Mouse (Mus musculus): ENCODE data around the gene Rapsn.
"Not testable (repeated sequence)": the region's sequence is repeated elsewhere in the genome, so short reads cannot be mapped to it uniquely, and the experiment has no call there.

The Rapsn gene

DNA sequence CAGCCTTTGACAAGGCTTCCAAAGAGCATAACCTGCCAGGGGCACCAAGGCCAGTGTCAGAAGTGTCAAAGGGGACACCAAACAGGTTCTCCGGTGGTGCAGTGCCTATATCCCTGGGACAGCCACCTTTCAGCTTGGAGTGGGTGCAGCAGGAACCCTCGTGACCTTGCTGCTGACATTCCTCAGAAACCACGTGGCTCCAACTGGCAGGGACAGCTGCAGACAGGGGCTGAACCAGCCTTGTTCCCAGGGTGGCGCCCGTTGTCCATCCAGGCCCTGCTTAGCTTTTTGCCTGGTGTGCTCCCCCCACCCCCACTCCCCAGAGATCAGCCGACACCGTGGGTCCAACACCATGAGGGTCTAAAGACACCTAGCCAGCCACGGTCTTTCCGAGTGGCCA, at the start of gene Rapsn:
TSS of gene Rapsn (plus strand) at position 236 of the 400 bp plus-strand sequence.
- no peak for DNase-seq (ENCODE audit: low spot score)

GRCm38 (mm10) chr2:90986055-90986454, 49.4 kb upstream of the Rapsn start:
- DNase-seq (ENCODE audit: low spot score), result no peak

DNA sequence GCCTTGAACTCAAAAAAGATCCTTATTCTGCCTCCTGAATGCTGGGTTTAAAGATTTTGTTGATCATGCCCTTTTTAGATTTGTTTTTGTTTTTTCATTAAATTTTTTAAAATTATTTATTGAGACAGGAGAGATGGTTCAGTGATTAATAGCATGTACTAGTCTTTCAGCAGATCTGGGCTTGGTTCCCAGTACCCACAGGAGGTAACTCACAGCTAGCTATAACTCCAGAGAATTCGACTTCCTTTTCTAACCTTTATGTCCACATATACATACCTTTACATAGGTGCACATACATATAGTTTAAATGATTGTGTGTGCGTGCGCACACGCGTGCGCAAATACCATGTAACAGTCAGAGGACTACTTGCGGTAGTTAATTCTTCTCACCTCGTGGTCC, 26.9 kb upstream of the Rapsn start:
- DNase-seq (ENCODE audit: low spot score), result no peak

DNA sequence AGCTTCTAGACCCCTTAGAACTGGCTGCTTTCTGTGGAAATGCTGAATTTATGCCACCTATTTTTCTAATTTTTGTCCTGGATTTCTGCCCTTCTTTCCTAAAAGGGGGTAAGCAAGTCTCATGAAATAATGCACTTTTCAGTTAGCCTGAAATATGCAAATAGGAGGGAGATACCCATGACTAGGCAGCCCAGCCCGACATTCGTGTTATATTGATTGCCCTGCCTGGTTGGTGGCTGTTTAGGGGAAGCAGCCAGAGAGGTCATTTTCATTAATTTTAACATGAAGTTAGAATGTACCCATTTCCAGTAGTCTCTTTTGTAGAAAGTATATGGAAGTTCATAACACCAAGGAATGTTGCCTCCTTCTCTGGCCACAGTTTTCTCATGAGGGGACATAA, 21.5 kb upstream of the Rapsn start:
- no peak for DNase-seq (ENCODE audit: low spot score)

GRCm38 (mm10) chr2:91015386-91015785, 20.0 kb upstream of the Rapsn start:
- DNase-seq (ENCODE audit: low spot score), result no peak

DNA sequence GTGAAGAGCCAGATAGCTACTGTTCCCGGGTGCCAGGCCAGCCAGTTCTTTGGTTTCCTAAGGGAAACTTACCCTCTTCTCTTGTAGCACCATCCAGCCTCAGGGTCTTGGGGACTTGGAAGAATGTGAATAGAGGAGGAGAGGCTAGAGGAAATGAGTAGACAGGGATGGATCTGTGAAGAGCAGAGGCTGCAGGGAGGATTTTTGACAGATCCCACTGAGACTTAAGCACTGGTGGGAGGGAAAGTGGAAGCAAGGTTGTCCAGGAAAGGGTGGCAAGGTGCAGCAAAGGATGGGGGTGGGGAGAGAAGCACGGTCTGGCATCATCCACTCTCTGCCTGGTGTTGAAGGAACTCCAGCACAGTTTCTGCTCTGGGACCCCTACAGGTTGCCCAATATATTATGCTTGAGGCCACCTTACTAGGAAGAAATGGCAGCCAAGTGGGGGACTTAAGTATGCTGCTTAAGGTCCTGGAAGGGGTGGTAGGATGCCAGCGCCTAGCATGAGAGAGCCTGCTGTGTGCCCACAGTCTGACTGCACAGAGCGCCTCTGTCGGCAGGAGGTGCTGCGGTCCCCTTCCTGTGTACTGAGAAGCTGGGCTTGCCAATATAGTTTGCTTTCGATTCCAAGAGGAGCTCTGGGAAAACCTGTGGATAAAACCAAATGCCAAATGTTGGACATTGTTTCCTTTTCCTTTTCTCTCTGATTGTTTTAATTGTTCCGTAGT, 17.2 kb upstream of the Rapsn start:
- DNase-seq (ENCODE audit: low spot score), result no peak

DNA sequence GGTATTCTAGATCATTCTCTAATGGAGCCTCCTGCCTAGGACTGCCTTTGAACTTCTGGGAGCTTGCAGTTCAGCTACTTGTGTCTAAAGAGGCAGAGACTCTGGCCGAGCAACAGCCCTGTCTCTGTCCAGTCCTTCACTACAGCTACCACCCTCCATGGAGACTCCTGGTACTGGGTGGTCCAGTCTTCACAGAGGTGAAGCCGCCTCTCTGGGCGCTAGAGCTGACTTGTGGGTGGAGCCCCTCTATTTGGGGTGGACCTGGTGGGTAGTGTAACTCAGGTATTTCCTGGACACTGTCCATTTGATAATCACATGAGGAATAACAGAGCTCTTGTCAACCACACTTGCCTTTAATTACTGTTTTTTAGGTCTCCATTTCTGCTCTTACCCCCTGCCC, 15.5 kb upstream of the Rapsn start:
- DNase-seq (ENCODE audit: low spot score), result no peak

GRCm38 (mm10) chr2:91022266-91022665, 13.2 kb upstream of the Rapsn start:
- not testable (repeated sequence) for DNase-seq (ENCODE audit: low spot score)

GRCm38 (mm10) chr2:91023131-91023530, 12.3 kb upstream of the Rapsn start:
- no peak for DNase-seq (ENCODE audit: low spot score)

DNA sequence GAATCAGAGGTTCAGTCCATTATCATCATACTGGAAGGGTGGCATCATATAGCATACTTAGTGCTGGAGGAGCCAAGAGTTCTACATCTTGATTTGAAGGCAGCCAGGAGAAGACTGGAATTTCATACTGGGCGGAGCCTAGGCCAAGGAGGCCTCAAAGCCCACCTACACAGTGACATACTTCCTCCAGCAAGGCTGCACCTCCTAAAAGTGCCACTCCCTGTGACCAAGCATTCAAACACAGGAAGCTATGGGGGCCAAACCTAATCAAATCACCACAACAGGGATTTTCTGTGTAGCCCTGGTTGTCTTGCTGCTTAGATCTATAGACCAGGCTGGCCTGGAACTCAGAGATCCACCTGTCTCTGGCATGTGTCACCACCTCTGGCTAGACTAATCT, 11.5 kb upstream of the Rapsn start:
- DNase-seq (ENCODE audit: low spot score), result no peak

- no peak for DNase-seq (ENCODE audit: low spot score)
Measured at GRCm38 (mm10) chr2:91025081-91025516, 10.3 kb upstream of the Rapsn start.

GRCm38 (mm10) chr2:91026491-91026890, 8.9 kb upstream of the Rapsn start:
- DNase-seq (ENCODE audit: low spot score), result no peak

DNA sequence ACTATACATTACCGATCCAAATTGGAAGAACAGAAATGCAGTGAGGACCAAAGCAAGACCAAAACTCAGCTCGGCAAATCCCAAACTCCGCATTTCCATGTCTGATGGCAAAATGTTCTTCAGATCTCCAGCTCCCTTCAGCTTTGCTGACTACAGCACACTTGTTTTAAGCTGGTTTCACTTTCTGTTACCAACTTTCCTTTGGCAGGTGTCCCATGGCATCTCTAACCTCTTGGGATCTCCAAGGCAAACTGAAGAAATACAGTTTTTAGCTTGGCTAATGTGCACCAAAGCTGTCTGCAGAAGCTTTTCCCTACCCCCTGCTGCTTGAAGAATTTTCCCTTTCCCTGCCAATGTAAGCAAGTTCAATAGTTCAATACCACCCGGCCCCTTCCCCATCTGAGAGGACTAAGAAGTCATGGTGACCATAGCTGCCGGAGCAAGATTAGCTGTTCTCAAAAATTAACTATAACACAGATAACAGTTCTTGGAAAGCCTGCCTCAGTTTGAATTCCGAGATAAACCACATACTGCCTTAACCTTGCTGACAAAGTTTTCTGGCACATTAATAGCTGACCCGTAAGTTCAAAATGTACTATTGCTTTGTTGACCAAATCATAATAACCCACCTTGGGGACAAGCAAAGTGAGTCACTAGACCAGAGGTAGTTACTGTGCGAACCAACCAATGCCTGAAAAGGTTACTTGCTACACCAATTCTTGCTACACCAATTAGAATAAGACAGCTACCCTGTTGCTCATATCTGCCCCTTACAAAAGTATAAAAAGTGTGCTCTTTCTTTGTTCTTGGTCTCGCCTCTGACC, 7.8 kb upstream of the Rapsn start:
- DNase-seq (ENCODE audit: low spot score), result no peak

DNA sequence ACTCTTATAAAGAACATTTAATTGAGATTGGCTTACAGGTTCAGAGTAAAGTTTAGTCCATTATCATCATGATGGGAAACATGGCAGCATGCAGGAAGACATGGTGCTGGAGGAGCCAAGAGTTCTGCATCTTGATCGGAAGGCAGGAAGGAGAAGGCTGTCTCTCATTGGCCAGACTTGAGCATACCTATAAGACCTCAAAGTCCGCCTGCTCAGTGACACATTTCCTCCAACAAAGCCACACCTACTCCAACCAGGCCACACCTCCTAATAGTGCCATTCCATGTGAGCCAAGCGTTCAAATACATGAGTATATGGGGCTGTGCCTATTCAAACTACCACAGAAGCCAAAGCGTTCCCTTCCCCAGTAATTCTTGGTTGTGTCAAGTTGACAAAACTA, 4.2 kb upstream of the Rapsn start:
- DNase-seq (ENCODE audit: low spot score), result no peak

DNA sequence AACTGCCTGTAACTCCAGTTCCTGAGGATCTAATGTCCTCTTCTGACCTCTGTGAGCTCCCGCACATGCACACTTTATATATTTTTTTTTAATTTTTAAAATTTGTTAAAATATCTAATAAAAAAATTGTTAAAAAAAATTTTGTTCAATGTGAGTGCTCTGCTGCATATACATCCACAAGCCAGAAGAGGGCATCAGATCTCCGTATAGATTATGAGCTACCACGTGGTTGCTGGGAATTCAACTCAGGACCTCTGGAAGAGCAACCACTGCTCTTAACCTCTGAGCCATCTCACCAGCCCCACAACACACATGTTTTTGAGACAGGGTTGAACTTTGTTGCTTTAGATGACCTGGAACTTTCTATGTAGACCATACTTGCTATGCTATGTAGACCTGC, 2.4 kb upstream of the Rapsn start:
- DNase-seq (ENCODE audit: low spot score), result no peak

DNA sequence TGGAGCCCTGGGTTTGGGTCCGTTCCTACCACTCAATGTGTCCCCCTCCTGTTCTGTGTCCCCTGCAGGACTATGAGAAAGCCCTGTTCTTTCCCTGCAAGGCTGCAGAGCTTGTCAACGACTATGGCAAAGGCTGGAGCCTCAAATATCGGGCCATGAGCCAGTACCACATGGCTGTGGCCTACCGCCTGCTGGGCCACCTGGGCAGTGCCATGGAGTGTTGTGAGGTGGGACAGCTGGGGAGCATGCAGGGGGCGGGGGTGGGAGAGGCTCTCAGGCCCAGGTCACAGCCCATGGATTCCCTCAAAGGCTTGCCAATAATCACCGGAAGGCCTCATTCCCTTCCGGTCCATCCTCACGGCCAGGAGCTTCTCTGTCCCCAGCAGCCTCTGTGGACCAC, 6.4 kb downstream of the Rapsn start:
- no peak for DNase-seq (ENCODE audit: low spot score)

DNA sequence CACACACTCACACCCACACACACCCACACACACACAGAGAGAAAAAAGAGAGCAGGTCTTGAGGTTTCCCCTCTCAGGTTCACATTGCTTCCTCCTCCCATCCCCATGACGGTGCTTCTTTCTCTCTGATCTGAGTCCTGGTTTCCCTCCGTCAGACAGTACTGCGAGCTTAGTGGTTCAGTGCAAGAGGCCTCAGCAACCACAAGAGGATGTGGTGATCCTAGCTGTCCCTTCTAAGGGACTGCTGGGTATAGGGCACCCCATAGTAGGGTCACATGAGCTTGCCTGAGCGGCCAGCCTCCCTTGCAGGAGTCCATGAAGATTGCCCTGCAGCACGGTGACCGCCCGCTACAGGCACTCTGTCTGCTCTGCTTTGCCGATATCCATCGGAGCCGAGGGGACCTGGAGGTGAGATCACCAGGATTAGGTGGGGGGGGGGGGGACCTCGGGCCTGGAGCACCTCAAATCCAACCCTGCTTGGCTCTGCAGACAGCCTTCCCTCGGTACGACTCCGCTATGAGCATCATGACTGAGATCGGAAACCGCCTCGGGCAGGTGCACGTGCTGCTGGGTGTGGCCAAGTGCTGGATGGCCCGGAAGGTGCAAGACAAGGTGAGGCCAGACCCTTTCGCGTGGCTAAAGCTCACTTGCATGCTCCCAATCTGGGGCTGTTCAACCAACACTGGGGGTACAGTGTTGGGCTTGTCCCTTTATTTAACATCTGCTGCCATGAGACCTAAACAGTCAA, 7.4 kb downstream of the Rapsn start:
- no peak for DNase-seq (ENCODE audit: low spot score)

DNA sequence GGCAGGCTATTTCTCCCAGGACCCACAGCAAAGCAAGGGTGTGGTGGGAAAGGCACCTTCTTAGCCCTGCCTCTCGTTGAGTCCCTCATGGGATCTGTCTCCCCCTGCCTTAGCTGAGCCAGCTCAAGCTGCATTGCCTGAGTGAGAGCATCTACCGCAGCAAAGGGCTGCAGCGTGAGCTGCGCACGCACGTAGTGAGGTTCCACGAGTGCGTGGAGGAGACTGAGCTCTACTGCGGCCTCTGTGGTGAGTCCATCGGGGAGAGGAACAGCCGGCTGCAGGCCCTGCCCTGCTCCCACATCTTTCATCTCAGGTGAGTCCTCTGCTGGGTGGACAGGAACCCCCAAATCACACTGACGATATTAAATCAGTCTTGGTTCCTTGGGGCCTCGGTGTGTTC, 9.3 kb downstream of the Rapsn start:
- no peak for DNase-seq (ENCODE audit: low spot score)

GRCm38 (mm10) chr2:91045805-91046204, 10.4 kb downstream of the Rapsn start:
- DNase-seq (ENCODE audit: low spot score), result not testable (repeated sequence)

- no peak for DNase-seq (ENCODE audit: low spot score)
Measured at GRCm38 (mm10) chr2:91047359-91047758, 11.9 kb downstream of the Rapsn start.

DNA sequence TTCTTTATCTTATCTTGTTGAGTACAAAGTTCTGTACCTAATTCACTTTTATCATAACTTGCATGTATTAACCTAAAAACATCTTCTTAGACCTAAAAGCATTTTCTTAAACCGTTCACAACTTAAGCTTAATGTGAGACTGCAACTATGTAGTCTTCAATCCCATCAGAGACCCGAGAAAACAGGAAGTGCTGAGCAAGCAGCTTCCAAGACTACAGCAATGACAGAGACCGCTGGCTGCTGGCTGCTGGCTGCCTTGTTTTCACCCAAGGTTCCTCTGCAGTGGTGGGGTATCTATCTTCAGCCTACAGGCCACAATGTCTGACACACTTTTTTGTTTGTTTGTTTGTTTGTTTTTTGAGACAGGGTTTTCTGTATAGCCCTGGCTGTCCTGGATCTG, 16.5 kb downstream of the Rapsn start:
- DNase-seq (ENCODE audit: low spot score), result no peak

DNA sequence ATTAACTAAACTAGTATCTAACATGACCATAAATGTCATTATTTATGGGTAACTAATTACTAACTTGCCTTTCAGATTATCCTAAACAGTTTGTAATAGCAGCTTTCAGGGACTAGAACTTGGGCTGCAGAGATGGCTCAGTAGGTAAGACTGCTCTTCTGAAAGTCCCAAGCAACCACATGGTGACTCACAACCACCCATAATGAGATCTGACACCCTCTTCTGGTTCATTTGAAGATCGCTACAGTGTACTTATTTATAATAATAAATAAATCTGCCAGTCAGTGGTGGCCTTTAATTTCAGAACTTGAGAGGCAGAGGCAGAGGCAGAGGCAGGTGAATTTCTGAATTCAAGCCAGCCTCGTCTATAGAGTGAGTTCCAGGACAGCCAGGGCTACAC, 17.3 kb downstream of the Rapsn start:
- DNase-seq (ENCODE audit: low spot score), result no peak
